Mouse (Mus musculus) thymus, postnatal 4 days (tissue): Measurements from ENCODE around the gene Gm14296.
"Not testable (repeated sequence)": the region's sequence is repeated elsewhere in the genome, so short reads cannot be mapped to it uniquely, and the experiment has no call there.

Source experiments
- DNase-seq: peaks from one replicate; pipeline ENCODE4 v3.0.0; 2021

Gm14296 gene

DNA sequence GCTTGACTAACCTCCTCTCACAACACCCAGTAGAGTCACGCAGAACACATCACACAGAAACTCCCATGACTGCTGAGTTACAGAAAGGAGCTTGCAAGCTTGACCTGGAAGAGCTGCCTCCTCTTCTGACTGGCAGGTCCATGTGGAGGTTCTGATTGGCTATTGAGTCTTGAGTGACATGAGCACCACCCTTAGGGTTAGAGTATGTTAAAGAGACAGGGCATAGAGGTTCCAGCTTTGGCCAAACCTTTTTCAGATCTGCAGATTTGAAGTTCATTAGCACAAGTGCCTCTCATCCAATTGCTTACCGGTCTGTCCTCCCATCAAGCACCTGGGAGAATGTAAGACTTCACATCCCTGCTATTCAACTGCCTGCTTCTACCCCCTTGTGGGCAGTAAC lies at the start of gene Gm14296:
TSS of gene Gm14296 (minus strand) at position 101 of the 400 bp plus-strand sequence.
- DNase-seq: not testable (repeated sequence)

DNA sequence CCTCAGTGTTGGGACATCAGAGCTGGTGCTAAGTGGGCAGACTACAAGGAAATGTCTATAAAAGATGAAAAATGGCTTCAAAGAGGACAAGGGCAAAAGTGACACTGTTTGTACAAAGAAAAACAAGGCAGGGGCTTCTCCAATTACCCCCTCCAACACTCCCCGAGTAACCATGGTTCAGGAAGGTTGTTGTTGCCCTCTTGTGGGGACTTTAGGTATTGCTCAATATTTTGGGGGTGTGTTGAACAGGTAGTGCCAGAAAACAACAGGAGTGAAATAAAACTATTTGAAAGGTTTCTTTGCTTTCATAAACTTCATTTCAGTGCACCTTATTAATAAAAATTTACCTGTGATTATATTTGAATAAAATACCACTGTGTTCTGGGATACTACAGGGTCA lies 22.1 kb downstream of the Gm14296 start:
- DNase-seq: not testable (repeated sequence)
